In the genomic region with DNA sequence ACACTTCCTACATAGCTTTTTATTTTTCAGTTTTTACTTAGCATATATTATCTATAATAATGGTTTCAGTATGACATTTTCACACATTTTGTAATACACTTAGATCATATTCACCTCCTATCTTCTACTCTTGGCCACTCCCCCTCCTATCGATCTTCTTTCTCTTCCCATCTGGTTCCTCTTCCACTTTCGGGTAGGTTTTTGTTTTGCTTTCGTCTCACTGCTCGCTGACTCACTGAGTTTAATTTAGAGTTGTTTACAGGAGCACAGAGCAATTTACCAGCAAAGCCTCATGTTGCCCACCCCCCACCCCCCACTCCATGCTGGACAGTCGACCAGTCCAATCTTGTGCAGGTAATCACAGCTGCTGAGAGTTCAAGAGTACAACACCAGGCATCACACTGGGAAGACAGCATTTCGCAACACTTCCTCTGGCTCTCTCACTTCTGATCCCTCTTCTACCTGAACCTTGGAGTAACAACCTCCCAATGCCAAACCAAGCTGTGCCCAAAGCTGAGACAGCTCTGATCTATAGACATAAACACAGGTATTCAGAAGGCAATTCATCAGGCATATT, we compare ENCODE assay signal across 16 mouse cellular contexts. TPM values are rescaled to one million over a fixed set of nuclear protein-coding genes. Genes with fewer than 3 reads are reported as not detected.
DNase-seq lines count a peak whose midpoint lies in the region; ATAC-seq and TF ChIP-seq lines count a peak whose summit lies in the region.
"Had no signal": no experiment of that assay in that cellular context is flagged by ENCODE, and none has a peak within 500 bp of the region (broad histone marks: within the 10 kb centered on the region; RNA-seq: fewer than 3 reads in every experiment).

No protein-coding gene starts in this region.

- no peak for TF ChIP-seq CTCF in bone marrow, adult 2 months (IDR thresholded peaks at IDR 0.05; ENCODE audit: control insufficient read depth, insufficient read depth, low read length)

- no peak overlapping the region for H3K9ac ChIP-seq in kidney, embryonic 15.5 days
- H3K9ac ChIP-seq in liver, embryonic 12.5 days: no peak overlapping the region; the same call in 1 of the 2 replicates
- H3K9ac ChIP-seq: heart, embryonic 12.5 days; hindbrain, embryonic 13.5 days; midbrain, embryonic 12.5 days had no signal

- H3K9me3 ChIP-seq in kidney, embryonic 15.5 days (replicated peaks): no peaks in the 10 kb centered on the region
- no peaks in the 10 kb centered on the region for H3K9me3 ChIP-seq in liver, embryonic 12.5 days (replicated peaks)
- H3K9me3 ChIP-seq: heart, embryonic 12.5 days; hindbrain, embryonic 13.5 days; midbrain, embryonic 12.5 days had no signal

- H3K4me2 ChIP-seq in kidney, embryonic 15.5 days: no peak overlapping the region
- peak overlapping the region; percentile 52 for H3K4me2 ChIP-seq in liver, embryonic 12.5 days
- H3K4me2 ChIP-seq in myocyte (ENCODE audit: low read depth): no peak overlapping the region
- H3K4me2 ChIP-seq: heart, embryonic 12.5 days; hindbrain, embryonic 13.5 days; midbrain, embryonic 12.5 days had no signal

- no peaks in the 10 kb centered on the region for H3K79me2 ChIP-seq in myocyte (ENCODE audit: control insufficient read depth, insufficient read depth)

- TF ChIP-seq POLR2A in bone marrow, adult 2 months (IDR thresholded peaks at IDR 0.05; ENCODE audit: borderline replicate concordance, control insufficient read depth, low read depth, low read length): no peak; the same call in 1 of the 2 replicates
- no peak for TF ChIP-seq POLR2A in myocyte (IDR thresholded peaks at IDR 0.05; ENCODE audit: insufficient read length, low read depth)

- no peak overlapping the region for H3K27ac ChIP-seq in kidney, embryonic 15.5 days
- H3K27ac ChIP-seq in bone marrow, adult 2 months (ENCODE audit: control insufficient read depth, insufficient read depth, low read depth, low read length, poor library complexity): peak overlapping the region; percentile 24; the same call in 1 of the 2 replicates
- no peak overlapping the region for H3K27ac ChIP-seq in liver, embryonic 12.5 days
- H3K27ac ChIP-seq: hindbrain, embryonic 13.5 days; midbrain, embryonic 12.5 days had no signal

- no peaks in the 10 kb centered on the region for H3K4me1 ChIP-seq in kidney, embryonic 15.5 days
- no peaks in the 10 kb centered on the region; the same call in 1 of the 2 replicates for H3K4me1 ChIP-seq in bone marrow, adult 2 months (ENCODE audit: control insufficient read depth, insufficient read depth, low read length)
- H3K4me1 ChIP-seq in liver, embryonic 12.5 days: peaks cover 13% of the 10 kb centered on the region
- H3K4me1 ChIP-seq: hindbrain, embryonic 13.5 days; midbrain, embryonic 12.5 days had no signal

- intact Hi-C loops in heart, postnatal 25 days (cut with DNase I): no loop called here

- DNase-seq in kidney, adult 11 months: peak; percentile 26
- no peak for DNase-seq in heart, postnatal 25 days (ENCODE audit: low spot score)
- DNase-seq in cerebellum, postnatal 10 days: no peak
- DNase-seq in T-cell, adult 2 months (ENCODE audit: low spot score): no peak
- DNase-seq: adrenal gland, postnatal 10 days; cerebellum, adult 11 months; kidney, postnatal 14 days; layer of hippocampus, postnatal 36 days; thymus, adult 2 months had no signal

- ATAC-seq in kidney, embryonic 15.5 days (replicated peaks; ENCODE audit: low FRiP score): no peak
- peak; percentile 52; the same call in 1 of the 2 replicates for ATAC-seq in liver, embryonic 12.5 days

- H3K27me3 ChIP-seq in kidney, embryonic 15.5 days: no peaks in the 10 kb centered on the region
- no peaks in the 10 kb centered on the region for H3K27me3 ChIP-seq in liver, embryonic 12.5 days (replicated peaks)
- no peaks in the 10 kb centered on the region for H3K27me3 ChIP-seq in myocyte (ENCODE audit: control insufficient read depth, insufficient read depth, insufficient read length)
- H3K27me3 ChIP-seq: heart, embryonic 12.5 days; hindbrain, embryonic 13.5 days; midbrain, embryonic 12.5 days had no signal

- no peak overlapping the region for H3K4me3 ChIP-seq in kidney, embryonic 15.5 days (replicated peaks)
- peak overlapping the region; percentile 56 for H3K4me3 ChIP-seq in bone marrow, adult 2 months (replicated peaks; ENCODE audit: control insufficient read depth, low read depth, low read length)
- H3K4me3 ChIP-seq in liver, embryonic 12.5 days: peak overlapping the region; percentile 29; the same call in 1 of the 2 replicates
- H3K4me3 ChIP-seq in myocyte: no peak overlapping the region
- H3K4me3 ChIP-seq: heart, embryonic 12.5 days; hindbrain, embryonic 13.5 days; midbrain, embryonic 12.5 days had no signal

- 47% methylated on average over 6 of the region's 6 CpGs for WGBS in kidney, embryonic 15.5 days
- WGBS in bone marrow, adult 2 months: 9% methylated on average over 6 of the region's 6 CpGs
- 27% methylated on average over 6 of the region's 6 CpGs for WGBS in liver, embryonic 12.5 days (ENCODE audit: insufficient replicate concordance)

- H3ac ChIP-seq in myocyte (ENCODE audit: control insufficient read depth, insufficient read length): no peak overlapping the region

- H3K36me3 ChIP-seq in kidney, embryonic 15.5 days: no peaks in the 10 kb centered on the region
- H3K36me3 ChIP-seq in liver, embryonic 12.5 days: no peaks in the 10 kb centered on the region
- no peaks in the 10 kb centered on the region for H3K36me3 ChIP-seq in myocyte (ENCODE audit: control insufficient read depth, insufficient read depth)
- H3K36me3 ChIP-seq: heart, embryonic 12.5 days; hindbrain, embryonic 13.5 days; midbrain, embryonic 12.5 days had no signal

TF ChIP-seq in myocyte, 11 proteins besides CTCF, POLR2A, EP300 and RAD21:
- TF ChIP-seq CEBPB (IDR thresholded peaks at IDR 0.05; ENCODE audit: insufficient read depth, poor library complexity, severe bottlenecking): peak; percentile 42; the same call in 1 of the 2 replicates
- no peak for TF ChIP-seq E2F4 (IDR thresholded peaks at IDR 0.05; ENCODE audit: insufficient read depth)

RNA-seq across cellular contexts. Expression of gene Cited2, which starts 39.1 kb away (rescaled TPM):
- 76.3 and 77.4 TPM in 2 replicates for polyA plus RNA-seq in kidney, embryonic 15.5 days (2015; fragmentation: Nextera tagmentation; extraction: Ambion mirVana)
- polyA plus RNA-seq in bone marrow, adult 2 months (2011; ENCODE audit: insufficient read depth, insufficient read length, low replicate concordance, missing spikeins): 18.5 and 49.1 TPM in 2 replicates
- 35.3 and 36.7 TPM in 2 replicates for polyA plus RNA-seq in liver, embryonic 12.5 days (2016; fragmentation: Nextera tagmentation; extraction: Ambion mirVana)
- 70.4 TPM for polyA plus RNA-seq in myocyte (2012; fragmentation: generic; extraction: Trizol)
- 10 to 100 TPM; 42.8 to 47.9 TPM for total RNA-seq in heart, postnatal 25 days (2021)

Comparison
In these comparisons a context has a peak if more than half of its experiments do, and no peak if none do; other contexts are left out.
1. H3K4me3 ChIP-seq: peak in bone marrow, adult 2 months (single experiment) and liver, embryonic 12.5 days (single experiment); none in kidney, embryonic 15.5 days (single experiment) and myocyte (single experiment).